Mouse (Mus musculus): ENCODE results near the gene Arpc2. TPM values are rescaled to one million over a fixed set of nuclear protein-coding genes. Genes with fewer than 3 reads are reported as not detected.

Arpc2 gene
- polyA plus RNA-seq, 1 experiment from 2014 or later: 238 TPM

DNA sequence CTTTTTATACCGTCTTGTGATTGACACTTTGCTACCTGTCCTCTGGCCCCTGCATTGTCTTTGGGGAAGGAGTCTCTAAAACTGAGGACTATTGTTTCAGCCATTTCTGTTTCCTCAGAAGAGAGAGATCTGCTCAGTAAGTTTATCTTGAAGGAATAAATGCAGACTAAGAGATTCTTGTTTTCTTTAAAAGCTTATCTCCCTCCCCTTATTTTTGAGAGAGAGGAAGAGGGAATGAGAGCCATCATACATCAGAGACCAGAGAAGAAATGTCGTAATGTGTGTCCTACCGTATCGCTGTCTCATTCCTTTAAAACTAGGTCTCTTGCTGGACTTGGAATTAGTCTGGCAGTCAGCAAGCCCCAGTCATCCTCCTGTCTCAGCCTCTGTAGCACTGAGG is 4.9 kb downstream of the Arpc2 start:
- Histone ChIP-seq H3K4me3 (ENCODE audit: low read depth, low read length) (no peak overlapping the region), H3K4me1 (ENCODE audit: insufficient read depth) (peaks cover 54% of the 10 kb centered on the region), H3K27ac (ENCODE audit: low read depth) (peak overlapping the region; percentile 41; the same call in 1 of the 2 replicates), H3K4me2 (ENCODE audit: low read depth, low read length) (peak overlapping the region; percentile 93; the same call in 1 of the 2 replicates), H3K36me3 (replicated peaks; ENCODE audit: insufficient read depth, low read length) (peaks cover under 1% of the 10 kb centered on the region; the same call in 1 of the 2 replicates), H3K9me3 (ENCODE audit: low read length) (no peaks in the 10 kb centered on the region), H3K27me3 (ENCODE audit: insufficient read depth, low read length) (no peaks in the 10 kb centered on the region), H3K9ac (replicated peaks) (no peak overlapping the region)
- DNase-seq (no peak), ATAC-seq (no peak)
- TF ChIP-seq EP300 (IDR thresholded peaks at IDR 0.05; ENCODE audit: low read depth) (peak; percentile 22; the same call in 1 of the 2 replicates), CTCF (IDR thresholded peaks at IDR 0.05; ENCODE audit: low read depth) (no peak)
- 45% methylated on average over 4 of the region's 4 CpGs for WGBS (ENCODE audit: insufficient replicate concordance)

DNA sequence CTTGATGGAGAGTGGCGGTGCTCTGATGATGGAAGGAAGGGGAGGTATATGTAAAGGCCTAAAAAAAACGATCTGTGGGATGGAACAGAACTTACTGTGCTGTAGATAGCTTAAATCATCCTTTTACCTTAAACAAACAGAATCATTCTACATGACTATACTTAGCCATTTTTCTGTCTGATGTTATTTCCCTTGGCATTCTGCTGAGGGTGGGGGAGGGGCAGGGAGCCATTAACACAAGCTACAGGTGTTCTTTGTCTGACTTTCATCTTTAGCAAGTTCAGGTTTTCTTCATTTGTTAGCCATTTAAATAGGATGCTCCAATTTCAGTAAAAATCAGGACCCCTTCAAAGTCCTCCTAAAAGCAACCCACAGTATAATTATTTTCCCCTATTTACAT is 9.6 kb downstream of the Arpc2 start:
- DNase-seq: no peak
- H3K9ac ChIP-seq (replicated peaks): no peak overlapping the region
- no peaks in the 10 kb centered on the region for H3K9me3 ChIP-seq (ENCODE audit: low read length)
- H3K4me1 ChIP-seq (ENCODE audit: insufficient read depth): peaks cover 46% of the 10 kb centered on the region
- H3K36me3 ChIP-seq (replicated peaks; ENCODE audit: insufficient read depth, low read length): peaks cover 26% of the 10 kb centered on the region
- peak overlapping the region; percentile 76; the same call in 1 of the 2 replicates for H3K27ac ChIP-seq (ENCODE audit: low read depth)
- WGBS (ENCODE audit: insufficient replicate concordance): 58% methylated on average over 2 of the region's 2 CpGs
- no peaks in the 10 kb centered on the region for H3K27me3 ChIP-seq (ENCODE audit: insufficient read depth, low read length)
- H3K4me3 ChIP-seq (ENCODE audit: low read depth, low read length): no peak overlapping the region
- TF ChIP-seq CTCF (IDR thresholded peaks at IDR 0.05; ENCODE audit: low read depth): no peak
- TF ChIP-seq EP300 (IDR thresholded peaks at IDR 0.05; ENCODE audit: low read depth): no peak
- peak overlapping the region; percentile 8 for H3K4me2 ChIP-seq (ENCODE audit: low read depth, low read length)
- ATAC-seq: no peak

DNA sequence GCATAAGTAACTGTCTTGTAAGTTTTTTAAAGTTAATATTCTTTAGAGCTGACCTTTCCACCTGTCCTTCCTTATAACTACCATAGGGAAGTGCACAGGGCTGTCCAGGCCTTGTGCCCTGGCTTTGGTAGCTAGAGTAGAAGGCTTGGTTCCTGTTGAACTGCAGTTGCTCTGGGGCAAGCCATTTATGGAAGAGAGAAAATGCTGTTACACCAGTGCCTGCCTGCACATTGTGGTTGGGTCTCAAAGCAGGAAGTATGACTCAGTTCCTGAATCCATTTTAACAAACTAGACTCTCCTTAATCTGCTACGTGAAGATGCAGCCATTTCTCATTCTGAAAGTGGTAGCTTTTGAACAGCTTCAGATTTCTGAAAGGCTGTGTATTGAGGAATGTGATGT is 12.9 kb downstream of the Arpc2 start:
- H3K9me3 ChIP-seq (ENCODE audit: low read length): no peaks in the 10 kb centered on the region
- H3K27me3 ChIP-seq (ENCODE audit: insufficient read depth, low read length): no peaks in the 10 kb centered on the region
- H3K27ac ChIP-seq (ENCODE audit: low read depth): peak overlapping the region; percentile 85
- peak; percentile 40 for DNase-seq
- TF ChIP-seq EP300 (IDR thresholded peaks at IDR 0.05; ENCODE audit: low read depth): peak; percentile 37
- no peak for TF ChIP-seq CTCF (IDR thresholded peaks at IDR 0.05; ENCODE audit: low read depth)
- H3K4me3 ChIP-seq (ENCODE audit: low read depth, low read length): no peak overlapping the region
- H3K9ac ChIP-seq (replicated peaks): no peak overlapping the region
- peaks cover 33% of the 10 kb centered on the region for H3K4me1 ChIP-seq (ENCODE audit: insufficient read depth)
- 18% methylated on average over 1 of the region's 1 CpGs for WGBS (ENCODE audit: insufficient replicate concordance)
- H3K4me2 ChIP-seq (ENCODE audit: low read depth, low read length): peak overlapping the region; percentile 47; the same call in 1 of the 2 replicates
- peaks cover 53% of the 10 kb centered on the region for H3K36me3 ChIP-seq (replicated peaks; ENCODE audit: insufficient read depth, low read length)
- ATAC-seq: peak; percentile 71

DNA sequence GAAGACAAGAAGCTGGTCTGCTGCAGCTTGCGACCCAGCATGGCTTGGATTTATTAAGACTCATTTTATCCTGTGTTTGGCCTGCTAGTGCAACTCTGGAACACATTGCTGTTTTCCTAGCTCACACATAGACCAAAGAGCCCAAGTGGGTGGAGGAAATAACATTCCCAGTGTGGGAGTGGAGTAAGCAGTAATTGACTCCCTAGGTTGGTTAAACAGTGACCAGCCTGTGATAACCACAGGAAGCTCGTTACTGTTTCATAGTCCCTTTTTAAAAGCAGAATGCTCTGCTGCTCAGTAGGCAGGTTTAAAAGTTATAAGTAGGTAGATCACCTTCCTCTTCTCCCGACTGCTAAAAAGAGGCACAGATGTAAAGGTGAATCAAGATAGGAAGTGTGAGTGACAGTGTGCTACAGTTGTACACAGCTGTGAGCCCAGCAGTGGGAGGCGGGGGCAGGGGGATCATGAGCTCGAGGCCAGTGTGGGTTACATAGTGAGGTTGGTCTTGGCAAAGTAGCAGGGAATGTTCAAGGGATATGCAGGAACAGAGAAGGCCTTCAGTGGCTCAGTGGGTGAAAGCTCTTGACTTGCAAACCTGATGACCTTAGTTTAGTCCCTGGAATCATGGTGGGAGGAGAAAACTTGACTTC is 13.6 kb downstream of the Arpc2 start:
- peak overlapping the region; percentile 47 for H3K4me2 ChIP-seq (ENCODE audit: low read depth, low read length)
- H3K9me3 ChIP-seq (ENCODE audit: low read length): no peaks in the 10 kb centered on the region
- DNase-seq (no peak), ATAC-seq (peak; percentile 82)
- H3K27me3 ChIP-seq (ENCODE audit: insufficient read depth, low read length): no peaks in the 10 kb centered on the region
- TF ChIP-seq EP300 (IDR thresholded peaks at IDR 0.05; ENCODE audit: low read depth): no peak
- no peak for TF ChIP-seq CTCF (IDR thresholded peaks at IDR 0.05; ENCODE audit: low read depth)
- H3K9ac ChIP-seq (replicated peaks): no peak overlapping the region
- H3K4me1 ChIP-seq (ENCODE audit: insufficient read depth): peaks cover 30% of the 10 kb centered on the region
- 32% methylated on average over 5 of the region's 5 CpGs for WGBS (ENCODE audit: insufficient replicate concordance)
- no peak overlapping the region for H3K4me3 ChIP-seq (ENCODE audit: low read depth, low read length)
- H3K36me3 ChIP-seq (replicated peaks; ENCODE audit: insufficient read depth, low read length): peaks cover 60% of the 10 kb centered on the region
- H3K27ac ChIP-seq (ENCODE audit: low read depth): peak overlapping the region; percentile 85

- Histone ChIP-seq H3K4me1 (ENCODE audit: insufficient read depth) (peaks cover 26% of the 10 kb centered on the region), H3K4me3 (ENCODE audit: low read depth, low read length) (no peak overlapping the region), H3K9me3 (ENCODE audit: low read length) (no peaks in the 10 kb centered on the region), H3K27me3 (ENCODE audit: insufficient read depth, low read length) (no peaks in the 10 kb centered on the region), H3K9ac (replicated peaks) (no peak overlapping the region), H3K4me2 (ENCODE audit: low read depth, low read length) (0 out of 2 replicates have a peak overlapping the region, but pooled peaks have one; percentile 5), H3K27ac (ENCODE audit: low read depth) (peak overlapping the region; percentile 85), H3K36me3 (replicated peaks; ENCODE audit: insufficient read depth, low read length) (peaks cover 64% of the 10 kb centered on the region)
- no peak for ATAC-seq
- DNase-seq: no peak
- 58% methylated on average over 4 of the region's 4 CpGs for WGBS (ENCODE audit: insufficient replicate concordance)
- no peak for TF ChIP-seq EP300 (IDR thresholded peaks at IDR 0.05; ENCODE audit: low read depth)
- no peak for TF ChIP-seq CTCF (IDR thresholded peaks at IDR 0.05; ENCODE audit: low read depth)
Measured at GRCm38 (mm10) chr1:74250096-74250495, 14.2 kb downstream of the Arpc2 start.

GRCm38 (mm10) chr1:74255704-74256345 is 19.9 kb downstream of the Arpc2 start:
- H3K4me3 ChIP-seq (ENCODE audit: low read depth, low read length): no peak overlapping the region
- no peak for ATAC-seq
- H3K27me3 ChIP-seq (ENCODE audit: insufficient read depth, low read length): no peaks in the 10 kb centered on the region
- peaks cover under 1% of the 10 kb centered on the region; the same call in 1 of the 2 replicates for H3K4me1 ChIP-seq (ENCODE audit: insufficient read depth)
- no peak overlapping the region for H3K4me2 ChIP-seq (ENCODE audit: low read depth, low read length)
- no peak overlapping the region for H3K9ac ChIP-seq (replicated peaks)
- TF ChIP-seq CTCF (IDR thresholded peaks at IDR 0.05; ENCODE audit: low read depth): no peak
- TF ChIP-seq EP300 (IDR thresholded peaks at IDR 0.05; ENCODE audit: low read depth): no peak
- no peak overlapping the region for H3K27ac ChIP-seq (ENCODE audit: low read depth)
- H3K9me3 ChIP-seq (ENCODE audit: low read length): no peaks in the 10 kb centered on the region
- H3K36me3 ChIP-seq (replicated peaks; ENCODE audit: insufficient read depth, low read length): peaks cover 80% of the 10 kb centered on the region
- WGBS (ENCODE audit: insufficient replicate concordance): 83% methylated on average over 8 of the region's 8 CpGs
- DNase-seq: no peak

All from liver, postnatal 0 days (tissue).